Mouse (Mus musculus) layer of hippocampus, postnatal 14 days (tissue): Measurements from ENCODE around the gene Gm16181. TPM values are rescaled to one million over a fixed set of nuclear protein-coding genes. Genes with fewer than 3 reads are reported as not detected.
"Not testable (repeated sequence)": the region's sequence is repeated elsewhere in the genome, so short reads cannot be mapped to it uniquely, and the experiment has no call there.

Source experiments
- DNase-seq, 2 experiments: peaks; one replicate each; pipeline ENCODE4 v3.0.0; 2021 to 2022; ENCODE audit warnings: low spot score in 2 of 2, mixed read lengths in 1 of 2
- total RNA-seq, 2 experiments: library from RNA; stranded (reverse); gene quantifications; 2 replicates each; pipeline ENCODE4 v1.2.3; 2021

The Gm16181 gene
- total RNA-seq, 2 experiments from 2014 or later, result not detected

DNA sequence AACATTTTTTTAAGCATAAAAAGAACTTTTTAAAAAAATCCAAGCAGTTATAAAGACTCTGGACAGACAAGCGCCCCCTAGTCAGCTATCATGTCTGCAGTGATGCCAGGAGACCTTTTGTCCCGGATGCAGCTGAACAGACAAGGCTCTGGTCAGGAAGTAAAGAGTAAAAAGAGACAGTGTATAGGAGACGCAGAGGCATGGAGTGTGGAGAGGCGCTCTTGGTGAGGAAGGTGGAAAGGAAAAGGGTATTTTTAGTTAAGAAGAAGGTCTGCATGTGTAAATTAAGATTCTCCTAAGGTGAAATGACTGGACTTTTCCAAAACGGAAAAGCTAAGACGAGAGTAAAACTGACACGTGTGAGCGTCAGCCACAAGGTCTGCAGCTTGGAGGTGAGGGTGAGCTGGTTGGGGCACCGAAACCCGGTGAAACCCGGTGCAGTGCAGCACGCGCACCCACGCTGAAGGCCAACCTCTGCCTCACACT, 6.0 kb downstream of the Gm16181 start:
- DNase-seq, result no peak

DNA sequence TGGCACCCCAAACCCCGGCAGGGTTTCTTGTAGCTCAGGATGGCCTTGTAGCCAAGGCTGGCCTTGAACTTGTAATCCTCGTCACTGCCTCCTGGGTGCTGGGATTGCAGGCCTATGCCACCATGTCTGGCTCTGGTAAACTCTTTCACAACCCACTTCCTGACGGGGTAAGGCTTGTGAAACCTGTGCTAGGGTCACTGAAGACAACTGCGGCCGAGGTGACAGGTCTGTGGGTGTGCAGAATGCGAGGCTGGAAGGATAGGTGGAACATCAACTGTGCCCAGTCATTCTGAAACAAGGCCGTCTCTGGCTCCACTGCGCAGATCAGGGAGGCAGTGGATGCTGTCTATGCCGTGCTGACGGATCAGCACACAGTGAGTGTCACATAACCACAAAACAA, 10.4 kb downstream of the Gm16181 start:
- DNase-seq, result no peak

DNA sequence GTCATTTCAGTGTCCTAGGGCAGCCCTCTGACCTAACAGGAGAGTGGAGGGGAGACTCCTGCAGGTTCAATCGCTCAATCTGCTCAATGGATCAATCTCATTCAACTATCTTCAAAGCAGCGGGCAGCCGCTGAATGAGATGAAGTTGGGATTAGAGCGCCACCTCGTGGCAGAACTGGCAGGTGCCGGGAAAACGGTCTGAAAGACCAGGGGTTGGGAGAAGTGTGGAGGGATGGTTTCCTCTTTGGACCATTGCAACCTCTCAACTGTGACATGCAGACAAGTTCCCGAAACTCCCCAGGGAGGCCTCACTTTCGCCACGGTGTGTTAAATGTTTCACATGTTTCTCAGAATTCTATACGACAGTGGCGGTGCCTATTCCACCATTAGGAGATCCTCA, 11.4 kb downstream of the Gm16181 start:
- DNase-seq, result peak; percentile 83 to 86

DNA sequence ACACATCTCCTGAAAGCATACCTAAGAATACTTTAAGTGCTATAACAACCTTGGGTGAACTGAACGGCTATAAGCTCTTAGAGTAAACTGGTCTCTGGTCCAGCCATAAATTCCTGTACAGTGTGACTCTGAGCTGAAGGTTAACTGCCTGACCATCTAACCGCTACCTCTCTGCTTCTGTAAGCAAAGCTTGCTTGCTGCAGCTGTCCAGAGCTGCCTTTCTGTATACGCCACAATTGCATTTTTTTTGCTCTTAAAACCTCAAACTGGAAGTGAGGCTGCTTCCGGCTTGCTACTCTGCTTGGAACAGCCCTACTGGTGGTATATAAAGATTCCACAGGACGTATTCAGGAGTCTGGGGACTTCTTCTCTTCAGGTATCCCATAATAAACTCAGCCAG, 12.0 kb downstream of the Gm16181 start:
- DNase-seq, result no peak

DNA sequence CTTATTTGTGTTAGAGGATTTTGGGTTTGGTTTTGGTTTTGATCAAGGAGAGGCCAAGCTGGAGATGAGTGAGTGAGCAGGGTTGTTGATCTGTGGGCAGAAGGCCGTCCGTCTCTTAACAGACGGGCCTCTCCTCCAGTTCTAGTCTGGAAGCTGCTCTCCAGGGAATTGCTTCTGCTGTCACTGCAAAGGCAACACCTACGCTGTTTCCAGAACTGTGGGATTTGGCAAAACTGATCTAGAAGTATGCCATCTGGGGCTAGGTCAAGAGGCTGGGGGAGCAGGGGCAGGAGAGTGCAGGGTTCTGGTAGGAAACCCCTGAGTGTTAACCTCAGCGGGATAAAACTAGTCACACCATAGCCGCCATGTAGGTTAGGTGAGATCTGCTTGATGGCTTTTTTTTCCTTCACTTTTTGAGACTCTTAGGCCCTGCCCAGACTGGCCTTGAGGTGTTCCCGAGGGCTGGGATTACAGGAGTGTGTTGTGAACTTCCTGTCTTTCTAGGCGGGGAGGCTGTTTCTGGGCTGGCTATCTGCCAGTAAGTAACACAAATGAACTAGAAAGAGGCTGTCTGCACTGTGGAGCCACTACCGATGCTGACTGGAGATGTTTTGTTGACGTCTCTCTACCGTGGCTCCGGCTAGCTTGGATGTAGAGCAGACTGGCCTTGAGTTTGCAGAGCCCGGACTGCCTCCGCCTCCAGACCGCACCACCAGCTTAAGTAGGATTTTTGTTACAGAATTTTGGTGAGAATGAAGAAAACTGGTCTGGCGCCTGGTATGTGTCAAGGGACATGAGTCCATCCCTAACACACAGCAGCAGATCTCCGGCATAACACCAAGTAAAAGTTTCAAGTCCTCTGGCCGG, 12.7 kb downstream of the Gm16181 start, which contains the start of gene Atp6v1g2:
Gene Atp6v1g2, plus strand, starts transcription at position 547 of the 867 bp plus-strand sequence.
- no peak for DNase-seq

DNA sequence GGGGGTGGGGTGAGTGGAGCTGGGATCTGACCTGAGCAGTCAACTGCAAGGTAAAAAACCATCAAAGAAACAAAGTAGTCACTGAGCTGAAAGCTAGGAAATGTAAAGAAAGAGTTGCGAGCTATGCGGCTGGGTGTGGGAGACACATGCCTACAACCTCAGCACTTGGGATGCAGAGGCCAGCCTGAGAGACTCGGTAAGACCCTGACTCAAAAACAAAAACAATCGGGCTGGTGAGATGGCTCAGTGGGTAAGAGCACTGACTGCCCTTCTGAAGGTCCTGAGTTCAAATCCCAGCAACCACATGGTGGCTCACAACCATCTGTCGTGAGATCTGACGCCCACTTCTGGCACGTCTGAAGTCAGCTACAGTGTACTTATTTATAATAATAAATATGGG, 13.5 kb downstream of the Gm16181 start:
- DNase-seq, result not testable (repeated sequence)

DNA sequence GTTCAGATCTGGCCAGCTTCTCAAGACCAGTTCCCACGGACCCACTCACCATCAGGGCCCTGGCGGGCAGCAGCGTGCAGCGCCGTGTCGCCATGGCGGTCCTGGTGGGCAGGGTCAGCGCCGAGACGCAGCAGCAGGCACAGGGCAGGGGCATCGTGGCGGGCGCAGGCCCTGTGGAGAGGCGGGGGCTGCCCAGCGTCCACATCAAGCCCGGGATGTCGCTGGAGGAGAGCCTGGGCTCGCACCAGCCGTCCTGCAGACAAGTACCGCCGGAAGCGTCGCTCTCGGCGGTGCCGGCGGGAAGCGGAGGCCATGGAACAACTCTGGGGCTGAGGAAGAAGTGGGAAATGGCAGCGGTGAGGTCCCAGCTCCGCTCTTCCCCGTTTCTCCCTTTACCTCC, 14.3 kb downstream of the Gm16181 start:
- DNase-seq, result no peak

DNA sequence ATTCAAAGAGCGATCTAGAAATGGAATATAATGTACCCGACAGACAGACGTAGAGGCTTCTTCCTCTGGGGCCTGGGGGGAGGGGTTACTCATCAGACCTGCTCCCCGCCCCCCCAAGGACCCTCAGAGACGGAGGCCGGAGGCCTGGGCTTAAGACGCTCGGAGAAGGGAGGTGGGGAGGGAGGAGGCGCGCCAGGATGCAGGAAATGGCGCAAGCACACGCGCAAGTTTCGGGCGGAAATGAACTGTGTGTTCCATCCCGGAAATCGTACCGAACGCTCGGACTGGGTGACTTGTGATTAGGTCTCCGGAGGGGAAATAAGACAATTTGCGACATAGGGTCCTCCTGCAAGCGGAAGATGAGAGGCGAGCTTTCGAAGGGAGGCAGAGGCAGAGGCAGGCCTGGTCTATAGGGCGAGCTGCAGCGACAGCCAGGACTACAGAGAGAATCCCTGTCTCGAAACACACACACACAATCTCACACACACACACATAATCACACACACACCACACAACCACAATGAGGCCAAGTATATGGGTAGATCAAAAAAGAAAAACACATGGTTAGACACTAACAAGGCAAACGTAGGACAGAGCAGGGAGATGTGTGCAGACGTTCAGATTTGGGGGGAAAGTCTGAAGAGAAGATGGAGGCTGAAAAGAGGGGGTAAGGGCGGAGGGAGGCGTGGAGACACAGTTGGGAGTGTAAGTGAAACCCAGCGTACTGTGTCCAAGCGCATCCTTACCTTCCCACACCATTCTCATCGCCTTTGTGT, 15.2 kb downstream of the Gm16181 start, which contains the start of gene Nfkbil1:
Gene Nfkbil1, minus strand, starts transcription at position 179 of the 776 bp plus-strand sequence.
- DNase-seq, result peak; percentile 88 to 96

DNA sequence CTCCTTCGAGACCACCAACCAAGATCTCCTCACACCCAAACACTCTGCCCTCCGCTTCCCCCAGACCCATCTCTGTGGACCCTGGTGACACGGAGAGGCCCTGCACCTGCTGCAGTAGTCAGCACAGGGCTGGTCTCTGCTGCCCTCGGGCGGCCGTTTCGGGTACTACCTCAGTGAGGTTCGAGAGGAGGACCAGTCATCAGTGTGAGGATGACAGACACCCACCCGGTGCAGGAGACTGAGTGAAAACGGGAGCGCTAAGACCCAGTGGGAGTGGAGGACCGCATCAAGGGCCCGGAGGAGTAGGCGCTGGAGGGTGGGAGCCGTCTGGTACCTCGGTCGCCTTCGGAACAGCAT, 15.7 kb downstream of the Gm16181 start:
- peak; percentile 99 to 100 for DNase-seq

DNA sequence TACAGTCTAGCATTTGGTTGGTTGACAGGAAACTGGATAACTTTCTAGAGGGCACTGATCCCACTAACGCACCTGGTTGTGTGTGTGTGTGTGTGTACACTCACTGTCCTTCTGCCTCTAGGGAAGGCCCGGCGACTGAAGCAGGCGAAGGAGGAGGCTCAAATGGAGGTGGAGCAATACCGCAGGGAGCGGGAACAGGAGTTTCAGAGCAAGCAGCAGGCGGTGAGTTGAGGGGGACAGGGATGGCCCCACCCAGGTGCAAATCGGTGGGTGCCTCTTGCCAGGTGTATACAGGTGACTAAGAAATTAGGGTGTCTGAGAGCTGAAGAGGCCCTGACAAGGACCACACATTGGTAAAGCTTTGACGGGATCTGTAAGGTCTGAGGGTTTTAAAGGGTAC, 16.4 kb downstream of the Gm16181 start:
- DNase-seq, result no peak

DNA sequence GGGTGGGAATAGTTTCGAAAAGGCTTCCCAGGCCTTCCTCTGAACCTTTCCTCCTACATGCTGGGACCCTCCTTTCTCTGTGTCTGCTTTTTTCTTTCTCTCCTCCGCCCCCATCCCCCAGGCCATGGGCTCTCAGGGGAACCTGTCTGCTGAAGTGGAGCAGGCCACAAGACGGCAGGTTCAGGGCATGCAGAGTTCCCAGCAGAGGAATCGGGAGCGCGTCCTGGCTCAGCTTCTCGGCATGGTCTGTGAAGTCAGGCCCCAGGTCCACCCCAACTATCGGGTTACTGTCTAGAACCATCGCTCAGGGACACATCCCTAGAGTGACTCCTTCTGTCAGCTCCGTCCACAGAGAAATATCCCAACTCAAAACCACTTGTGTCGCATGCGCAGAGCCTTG, 16.9 kb downstream of the Gm16181 start:
- no peak for DNase-seq

DNA sequence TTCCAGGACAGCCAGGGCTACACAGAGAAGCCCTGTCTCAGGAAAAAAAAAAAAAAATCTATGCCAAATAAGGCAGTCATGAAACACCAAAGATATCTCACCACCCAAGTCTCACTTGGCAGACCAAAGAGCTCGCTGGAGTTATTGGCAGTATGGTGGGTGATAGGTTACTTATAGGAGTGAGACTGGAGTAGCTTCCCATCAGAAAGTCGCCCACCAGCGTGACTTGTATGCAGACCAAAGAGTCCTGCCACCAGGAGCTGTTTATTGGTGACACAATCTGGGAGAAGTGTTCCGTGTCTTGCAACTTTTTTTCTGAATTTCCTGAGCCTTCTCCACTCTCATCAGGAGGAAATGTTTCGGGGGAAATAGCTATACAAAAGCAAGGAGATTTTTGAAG, 19.1 kb downstream of the Gm16181 start:
- no peak for DNase-seq

DNA sequence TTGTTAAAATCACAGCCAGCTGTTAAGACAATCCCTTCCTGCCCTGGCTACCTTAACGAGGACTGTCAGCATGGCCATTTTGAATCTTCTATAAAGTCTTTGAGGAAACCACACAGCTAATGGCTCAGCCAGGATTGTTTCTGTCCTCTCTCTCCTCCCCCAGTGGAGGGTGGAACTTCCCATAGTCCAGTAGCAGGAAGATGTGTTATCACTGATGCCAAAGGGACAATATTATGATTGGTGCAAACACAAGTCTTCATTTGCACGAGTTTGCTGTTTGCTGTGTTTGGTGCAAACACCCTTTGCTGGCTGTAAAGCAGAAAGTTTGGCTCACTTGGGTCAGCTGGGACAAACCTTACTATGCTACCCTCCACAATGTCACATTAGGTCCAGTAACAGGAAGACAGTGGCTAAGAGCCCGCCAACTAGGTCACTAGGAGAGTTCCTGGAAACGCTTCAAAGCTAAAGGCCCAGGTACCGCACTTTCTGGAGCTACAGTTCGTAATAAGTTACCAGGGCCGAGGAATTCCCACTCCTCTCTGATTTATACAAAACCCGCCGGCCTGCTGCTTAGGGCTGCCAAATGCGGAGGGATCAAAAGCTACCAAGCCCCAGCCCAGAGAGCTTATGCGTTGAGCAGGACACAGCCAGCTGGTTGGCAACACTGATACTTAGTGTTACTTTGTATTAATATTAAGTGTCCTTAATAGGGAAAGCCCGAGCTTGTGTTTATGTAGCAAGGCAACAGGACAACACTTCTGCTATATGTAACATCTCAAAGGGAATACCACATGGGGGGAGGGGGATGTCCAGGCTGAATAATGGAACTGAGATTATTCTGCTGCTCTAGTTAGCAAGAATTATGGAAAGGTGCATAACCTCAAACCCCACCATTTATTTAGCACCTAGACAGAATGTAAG, 20.0 kb downstream of the Gm16181 start:
- peak in 1 of 2 experiments; percentile 50 for DNase-seq

DNA sequence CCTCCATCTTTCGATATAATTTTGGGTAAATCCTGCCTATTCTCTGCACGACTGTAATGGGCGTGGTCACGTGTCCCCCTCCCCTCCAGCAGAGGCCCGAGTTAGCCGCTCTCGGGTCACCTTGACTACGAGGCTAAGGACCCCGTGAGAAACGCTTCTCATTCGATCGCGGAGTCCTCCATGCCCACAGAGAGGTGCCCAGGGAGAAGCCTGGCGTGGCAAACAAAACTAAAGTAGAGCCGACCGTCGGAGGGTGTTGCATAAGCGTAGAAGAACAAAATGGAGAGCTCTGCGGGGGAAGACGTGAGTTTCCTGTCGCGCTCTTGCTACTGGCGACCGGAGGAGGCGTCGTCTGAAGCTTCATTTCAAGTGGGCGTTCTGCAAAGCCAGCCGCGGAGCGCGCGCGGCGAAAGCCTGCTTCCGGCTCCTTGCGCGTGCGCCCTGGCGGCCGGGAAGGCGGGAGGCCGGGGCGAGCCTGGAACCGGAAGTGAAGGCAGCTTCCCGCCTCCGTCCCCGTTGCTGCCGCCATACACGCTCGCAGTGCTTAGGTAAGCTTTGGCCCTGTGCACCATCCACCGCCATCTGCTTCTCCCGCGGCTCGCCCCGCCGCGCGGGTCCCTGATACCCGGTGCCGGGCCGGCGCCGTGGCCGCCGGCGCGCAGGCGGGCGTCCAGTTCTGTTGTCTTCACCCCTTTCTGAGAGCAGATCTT, 20.8 kb downstream of the Gm16181 start, which contains the start of gene Ddx39b:
Gene Ddx39b, plus strand, starts transcription at position 442 of the 710 bp plus-strand sequence.
- DNase-seq, result peak; percentile 97 to 98

DNA sequence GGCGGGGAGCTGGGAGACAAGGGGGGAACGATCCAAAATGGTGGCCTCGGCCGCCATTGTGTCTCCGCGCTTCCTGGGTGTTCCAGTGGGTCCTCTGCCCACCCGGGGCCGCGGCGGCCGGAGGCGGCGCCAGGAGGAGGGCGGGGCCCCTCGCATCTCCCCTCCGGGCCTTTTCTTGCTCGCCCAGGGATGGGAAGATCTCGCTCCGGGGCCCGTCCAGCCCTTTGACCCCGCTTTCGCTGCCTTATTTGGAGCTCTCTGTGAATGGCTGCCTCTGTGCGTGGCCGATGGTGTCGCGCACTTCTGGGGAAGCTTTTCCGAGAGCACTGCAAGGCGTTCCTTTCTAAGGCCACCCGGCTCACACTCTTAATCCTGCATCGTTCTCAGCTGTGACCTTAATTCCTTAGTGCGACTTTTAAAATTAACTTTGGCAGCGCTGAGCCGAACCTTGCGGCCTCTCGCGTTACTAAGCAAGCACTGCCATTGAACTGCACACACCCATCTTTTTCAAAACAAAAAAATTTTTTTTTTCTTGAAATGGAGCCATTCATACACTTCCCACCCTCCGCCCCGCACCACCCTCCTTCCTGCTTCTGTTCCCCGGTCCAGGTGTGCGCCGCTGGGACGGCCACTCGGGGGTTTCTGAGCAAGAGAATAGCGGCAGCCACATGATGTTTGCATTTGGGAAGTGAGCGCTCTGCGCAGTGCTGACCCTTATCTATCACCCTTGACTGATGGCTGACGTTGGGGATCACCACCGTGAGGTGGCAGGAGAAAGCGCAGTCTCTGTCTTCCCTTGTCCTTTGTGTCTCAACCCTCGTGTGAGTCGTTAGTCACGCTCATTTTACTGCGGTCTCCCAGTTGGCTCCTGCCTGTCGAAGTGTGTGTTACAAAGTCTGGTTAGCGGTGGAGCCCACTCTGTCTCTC, 21.6 kb downstream of the Gm16181 start:
- DNase-seq, result peak; percentile 61 to 65

DNA sequence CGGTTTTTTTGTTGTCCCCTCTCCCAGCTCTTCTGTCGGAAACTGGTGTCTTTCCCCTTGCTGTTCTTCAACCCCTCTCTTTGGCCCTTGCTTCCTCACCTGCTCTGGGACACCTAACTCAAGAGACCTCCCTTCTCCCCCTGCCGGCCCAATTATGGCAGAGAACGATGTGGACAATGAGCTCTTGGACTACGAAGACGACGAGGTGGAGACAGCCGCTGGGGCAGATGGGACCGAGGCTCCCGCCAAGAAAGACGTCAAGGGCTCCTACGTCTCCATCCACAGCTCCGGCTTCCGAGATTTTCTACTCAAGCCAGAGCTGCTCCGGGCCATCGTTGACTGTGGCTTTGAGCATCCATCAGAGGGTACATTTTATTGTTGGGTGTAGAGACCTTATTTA, 22.5 kb downstream of the Gm16181 start:
- DNase-seq, result peak in 1 of 2 experiments; percentile 64

DNA sequence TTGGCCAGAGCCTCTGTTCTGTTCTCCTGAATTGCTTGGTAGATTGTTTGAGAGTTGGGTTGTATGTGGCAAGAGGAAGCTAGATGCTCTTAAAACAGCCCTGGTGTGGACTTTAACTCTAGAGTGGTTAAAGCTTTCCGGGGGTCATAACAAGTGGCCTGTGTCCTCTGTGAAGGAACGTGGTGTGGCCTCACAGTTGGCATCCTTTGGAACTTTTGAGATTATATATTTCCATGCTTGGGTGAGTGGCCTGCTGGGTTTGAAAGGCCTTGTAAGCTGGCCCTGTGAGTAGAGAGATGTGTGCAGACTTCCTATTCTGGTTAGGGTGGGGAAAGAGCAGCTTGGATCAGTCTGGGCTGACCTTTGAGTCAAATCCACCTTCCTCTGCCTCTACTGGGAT, 24.4 kb downstream of the Gm16181 start:
- DNase-seq, result no peak

DNA sequence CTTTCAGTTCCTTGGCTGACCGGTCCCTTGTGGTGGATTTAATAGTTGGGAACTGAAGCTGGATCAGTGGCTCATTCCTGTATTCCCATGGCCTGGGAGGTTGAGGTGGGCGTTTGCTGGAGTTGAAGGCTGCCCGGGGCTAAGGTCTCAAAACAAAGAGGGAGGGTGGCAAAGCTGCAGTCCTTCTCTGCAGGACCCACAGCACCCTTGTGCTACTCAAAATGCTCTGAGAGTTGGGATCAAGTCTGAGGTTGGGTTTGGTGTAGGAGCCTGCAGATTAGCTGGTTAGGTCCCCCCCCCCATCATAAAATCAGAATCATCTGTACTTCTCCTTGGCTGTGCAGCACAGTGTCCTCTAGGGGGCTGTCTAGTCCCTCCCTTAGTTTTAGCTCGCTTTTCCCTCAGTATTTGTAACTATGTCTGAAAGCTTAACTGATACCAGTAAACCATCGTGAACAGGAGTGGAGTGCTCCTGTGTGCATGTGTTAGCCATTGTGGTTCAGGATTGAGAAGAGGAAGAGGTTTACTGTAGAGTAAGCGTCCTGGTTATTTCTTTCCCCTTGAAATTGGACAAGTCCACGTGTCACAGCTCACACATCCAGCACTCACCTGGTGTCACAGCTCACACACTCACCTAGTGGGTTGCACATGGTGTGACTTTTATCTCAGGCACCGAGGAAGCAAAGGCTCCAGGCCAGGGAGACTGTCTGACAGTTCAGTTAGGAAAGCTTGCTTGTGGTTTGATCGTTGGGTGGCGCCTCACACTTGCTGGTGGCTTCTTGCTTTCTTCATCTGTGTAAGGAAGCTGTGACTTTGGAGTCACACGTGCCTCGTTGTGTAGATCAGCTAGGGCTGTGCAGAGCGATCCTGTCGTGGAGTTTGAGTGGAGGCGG, 25.3 kb downstream of the Gm16181 start:
- DNase-seq, result no peak
